Mouse (Mus musculus) testis, adult 2 months (tissue): ENCODE results near the gene Aif1. TPM values are rescaled to one million over a fixed set of nuclear protein-coding genes. Genes with fewer than 3 reads are reported as not detected.

Experiments used
- H3K27ac ChIP-seq: fragments of 200-500 bp; 2 replicates; pipeline ENCODE4 v1.5.1; 2012; ENCODE audit warnings: low read depth, low read length; ENCODE audit not compliant: control insufficient read depth, insufficient read depth
- H3K27me3 ChIP-seq: fragments of 200-500 bp; 2 replicates; pipeline ENCODE4 v1.6.1; 2012; ENCODE audit warnings: mild to moderate bottlenecking, low read length, moderate library complexity; ENCODE audit not compliant: control insufficient read depth, insufficient read depth
- H3K36me3 ChIP-seq: fragments of 200-500 bp; 2 replicates; pipeline ENCODE4 v1.6.1; 2012; ENCODE audit warnings: mild to moderate bottlenecking, low read length; ENCODE audit not compliant: control insufficient read depth, insufficient read depth
- H3K4me1 ChIP-seq: fragments of 200-500 bp; 2 replicates; pipeline ENCODE4 v1.6.1; 2012; ENCODE audit warnings: low read length; ENCODE audit not compliant: control insufficient read depth, insufficient read depth
- H3K4me3 ChIP-seq: fragments of 200-500 bp; 2 replicates; pipeline ENCODE4 v1.5.1; 2012; ENCODE audit warnings: low read depth, mild to moderate bottlenecking, low read length, moderate library complexity, mixed read lengths; ENCODE audit not compliant: control insufficient read depth
- CTCF ChIP-seq: fragments of 200-500 bp; IDR thresholded peaks from 2 replicates; pipeline ENCODE4 v1.5.1; 2012; ENCODE audit warnings: low read depth, mild to moderate bottlenecking, inconsistent platforms, low read length, moderate library complexity; ENCODE audit not compliant: control insufficient read depth, insufficient read depth, insufficient replicate concordance
- POLR2A ChIP-seq: fragments of 200-500 bp; IDR thresholded peaks from 2 replicates; pipeline ENCODE4 v1.6.1; 2012; ENCODE audit warnings: low read depth, mild to moderate bottlenecking, inconsistent platforms, low read length, moderate library complexity; ENCODE audit not compliant: control insufficient read depth
- polyA plus RNA-seq: library from polyadenylated mRNA; depleted of rRNA; stranded (reverse); fragments of >200 nt; gene quantifications from 2 replicates; pipeline ENCODE4 v1.2.3, GENCODE M21; 2012; rRNA removed

Gene Aif1
- 435 and 444 TPM in 2 replicates for polyA plus RNA-seq

- H3K27me3 ChIP-seq: no peaks in the 10 kb centered on the region
- no peaks in the 10 kb centered on the region for H3K4me1 ChIP-seq
- TF ChIP-seq CTCF: no peak
- no peak for TF ChIP-seq POLR2A
- H3K4me3 ChIP-seq: peak within 1 kb of the TSS; percentile 94
- peak within 1 kb of the TSS; percentile 80 for H3K27ac ChIP-seq
- no peaks in the 10 kb centered on the region for H3K36me3 ChIP-seq
These were observed at the start of gene Aif1 for GRCm38 (mm10) chr17:35175968-35176367. Gene Aif1, minus strand, starts transcription at chr17:35176068.

- TF ChIP-seq POLR2A (no peak), CTCF (no peak)
- Histone ChIP-seq H3K36me3 (no peaks in the 10 kb centered on the region), H3K27me3 (no peaks in the 10 kb centered on the region), H3K27ac (peak overlapping the region; percentile 64), H3K4me3 (no peak overlapping the region), H3K4me1 (peaks cover 18% of the 10 kb centered on the region)
These were observed 49.6 kb upstream of the Aif1 start for GRCm38 (mm10) chr17:35225456-35225855.

- peaks cover 20% of the 10 kb centered on the region for H3K4me1 ChIP-seq
- no peak overlapping the region for H3K4me3 ChIP-seq
- no peaks in the 10 kb centered on the region for H3K36me3 ChIP-seq
- H3K27ac ChIP-seq: no peak overlapping the region
- TF ChIP-seq CTCF (no peak), POLR2A (no peak)
- no peaks in the 10 kb centered on the region for H3K27me3 ChIP-seq
These were observed 48.8 kb upstream of the Aif1 start for GRCm38 (mm10) chr17:35224641-35225040.

- H3K27me3 ChIP-seq: no peaks in the 10 kb centered on the region
- no peak for TF ChIP-seq CTCF
- no peak for TF ChIP-seq POLR2A
- H3K4me1 ChIP-seq: peaks cover 19% of the 10 kb centered on the region
- no peak overlapping the region for H3K4me3 ChIP-seq
- no peaks in the 10 kb centered on the region for H3K36me3 ChIP-seq
- H3K27ac ChIP-seq: no peak overlapping the region; the same call in 1 of the 2 replicates
These were observed 46.4 kb upstream of the Aif1 start for GRCm38 (mm10) chr17:35222299-35222698.

GRCm38 (mm10) chr17:35220156-35220952 lies 44.5 kb upstream of the Aif1 start, which contains the start of gene Gm16181:
Gene Gm16181, plus strand, starts transcription at chr17:35220834.
- H3K36me3 ChIP-seq: no peaks in the 10 kb centered on the region
- no peak within 1 kb of the TSS for H3K27ac ChIP-seq
- TF ChIP-seq POLR2A (no peak), CTCF (no peak)
- H3K27me3 ChIP-seq: no peaks in the 10 kb centered on the region
- peak within 1 kb of the TSS; percentile 44 for H3K4me3 ChIP-seq
- peaks cover 10% of the 10 kb centered on the region for H3K4me1 ChIP-seq

GRCm38 (mm10) chr17:35219601-35220041 lies 43.8 kb upstream of the Aif1 start:
- no peaks in the 10 kb centered on the region for H3K27me3 ChIP-seq
- TF ChIP-seq POLR2A: no peak
- TF ChIP-seq CTCF: no peak
- no peaks in the 10 kb centered on the region for H3K36me3 ChIP-seq
- no peak overlapping the region for H3K4me3 ChIP-seq
- H3K4me1 ChIP-seq: peaks cover 10% of the 10 kb centered on the region
- no peak overlapping the region for H3K27ac ChIP-seq

GRCm38 (mm10) chr17:35218516-35219193 lies 42.8 kb upstream of the Aif1 start:
- H3K27me3 ChIP-seq: no peaks in the 10 kb centered on the region
- H3K27ac ChIP-seq: no peak overlapping the region
- H3K4me3 ChIP-seq: no peak overlapping the region
- peaks cover 10% of the 10 kb centered on the region for H3K4me1 ChIP-seq
- no peaks in the 10 kb centered on the region for H3K36me3 ChIP-seq
- TF ChIP-seq POLR2A (no peak), CTCF (no peak)
